Mouse (Mus musculus): ENCODE results near the gene Znrd1. TPM values are rescaled to one million over a fixed set of nuclear protein-coding genes. Genes with fewer than 3 reads are reported as not detected.

The Znrd1 gene
- polyA plus RNA-seq, 1 experiment, result 37.2 TPM

GRCm38 (mm10) chr17:36972791-36973190 is 14.4 kb upstream of the Znrd1 start:
- H3K4me3 ChIP-seq (ENCODE audit: insufficient read depth, low read length), result no peak overlapping the region
- no peak overlapping the region for H3K27ac ChIP-seq (ENCODE audit: insufficient read depth, low read length)
- H3K4me1 ChIP-seq (ENCODE audit: control insufficient read depth, insufficient read depth, low read length), result no peaks in the 10 kb centered on the region
- TF ChIP-seq CTCF (IDR thresholded peaks at IDR 0.05; ENCODE audit: extremely low read depth, insufficient read depth, low read length) (no peak), POLR2A (IDR thresholded peaks at IDR 0.05; ENCODE audit: extremely low read depth, insufficient read depth, low read length) (no peak)

GRCm38 (mm10) chr17:36971172-36971850 is 13.0 kb upstream of the Znrd1 start:
- Histone ChIP-seq H3K27ac (ENCODE audit: insufficient read depth, low read length) (no peak overlapping the region), H3K4me3 (ENCODE audit: insufficient read depth, low read length) (no peak overlapping the region)
- TF ChIP-seq CTCF (IDR thresholded peaks at IDR 0.05; ENCODE audit: extremely low read depth, insufficient read depth, low read length) (no peak), POLR2A (IDR thresholded peaks at IDR 0.05; ENCODE audit: extremely low read depth, insufficient read depth, low read length) (no peak)

GRCm38 (mm10) chr17:36970316-36970890 is 12.0 kb upstream of the Znrd1 start:
- Histone ChIP-seq H3K27ac (ENCODE audit: insufficient read depth, low read length) (no peak overlapping the region), H3K4me3 (ENCODE audit: insufficient read depth, low read length) (no peak overlapping the region), H3K4me1 (ENCODE audit: control insufficient read depth, insufficient read depth, low read length) (no peaks in the 10 kb centered on the region)
- TF ChIP-seq CTCF (IDR thresholded peaks at IDR 0.05; ENCODE audit: extremely low read depth, insufficient read depth, low read length) (no peak), POLR2A (IDR thresholded peaks at IDR 0.05; ENCODE audit: extremely low read depth, insufficient read depth, low read length) (no peak)

More at GRCm38 (mm10) chr17:36971172-36971850, 13.0 kb upstream of the Znrd1 start:
- H3K4me1 ChIP-seq (ENCODE audit: control insufficient read depth, insufficient read depth, low read length), result no peaks in the 10 kb centered on the region

GRCm38 (mm10) chr17:36966875-36967274 is 8.5 kb upstream of the Znrd1 start:
- H3K4me3 ChIP-seq (ENCODE audit: insufficient read depth, low read length), result no peak overlapping the region
- H3K4me1 ChIP-seq (ENCODE audit: control insufficient read depth, insufficient read depth, low read length), result no peaks in the 10 kb centered on the region
- TF ChIP-seq CTCF (IDR thresholded peaks at IDR 0.05; ENCODE audit: extremely low read depth, insufficient read depth, low read length), result no peak
- no peak for TF ChIP-seq POLR2A (IDR thresholded peaks at IDR 0.05; ENCODE audit: extremely low read depth, insufficient read depth, low read length)
- no peak overlapping the region for H3K27ac ChIP-seq (ENCODE audit: insufficient read depth, low read length)

GRCm38 (mm10) chr17:36961125-36961524 is 2.8 kb upstream of the Znrd1 start:
- no peak overlapping the region for H3K4me3 ChIP-seq (ENCODE audit: insufficient read depth, low read length)
- H3K4me1 ChIP-seq (ENCODE audit: control insufficient read depth, insufficient read depth, low read length), result peaks cover 2% of the 10 kb centered on the region; the same call in 1 of the 2 replicates
- TF ChIP-seq CTCF (IDR thresholded peaks at IDR 0.05; ENCODE audit: extremely low read depth, insufficient read depth, low read length), result no peak
- TF ChIP-seq POLR2A (IDR thresholded peaks at IDR 0.05; ENCODE audit: extremely low read depth, insufficient read depth, low read length), result no peak
- H3K27ac ChIP-seq (ENCODE audit: insufficient read depth, low read length), result no peak overlapping the region

- peak overlapping the region; percentile 91 for H3K4me3 ChIP-seq (ENCODE audit: insufficient read depth, low read length)
- TF ChIP-seq POLR2A (IDR thresholded peaks at IDR 0.05; ENCODE audit: extremely low read depth, insufficient read depth, low read length) (no peak), CTCF (IDR thresholded peaks at IDR 0.05; ENCODE audit: extremely low read depth, insufficient read depth, low read length) (no peak)
- no peak overlapping the region for H3K27ac ChIP-seq (ENCODE audit: insufficient read depth, low read length)
- H3K4me1 ChIP-seq (ENCODE audit: control insufficient read depth, insufficient read depth, low read length), result peaks cover 2% of the 10 kb centered on the region; the same call in 1 of the 2 replicates
These were observed 525 bp upstream of the Znrd1 start for GRCm38 (mm10) chr17:36958884-36959283.

- no peak overlapping the region for H3K27ac ChIP-seq (ENCODE audit: insufficient read depth, low read length)
- peaks cover 2% of the 10 kb centered on the region; the same call in 1 of the 2 replicates for H3K4me1 ChIP-seq (ENCODE audit: control insufficient read depth, insufficient read depth, low read length)
- no peak for TF ChIP-seq POLR2A (IDR thresholded peaks at IDR 0.05; ENCODE audit: extremely low read depth, insufficient read depth, low read length)
- TF ChIP-seq CTCF (IDR thresholded peaks at IDR 0.05; ENCODE audit: extremely low read depth, insufficient read depth, low read length), result no peak
- H3K4me3 ChIP-seq (ENCODE audit: insufficient read depth, low read length), result no peak overlapping the region
These were observed 5.3 kb downstream of the Znrd1 start for GRCm38 (mm10) chr17:36953062-36953461.

- Histone ChIP-seq H3K4me3 (ENCODE audit: insufficient read depth, low read length) (no peak overlapping the region), H3K27ac (ENCODE audit: insufficient read depth, low read length) (no peak overlapping the region), H3K4me1 (ENCODE audit: control insufficient read depth, insufficient read depth, low read length) (peaks cover 2% of the 10 kb centered on the region; the same call in 1 of the 2 replicates)
- no peak for TF ChIP-seq POLR2A (IDR thresholded peaks at IDR 0.05; ENCODE audit: extremely low read depth, insufficient read depth, low read length)
- TF ChIP-seq CTCF (IDR thresholded peaks at IDR 0.05; ENCODE audit: extremely low read depth, insufficient read depth, low read length), result no peak
These were observed 5.7 kb downstream of the Znrd1 start for GRCm38 (mm10) chr17:36952631-36953030.

- TF ChIP-seq POLR2A (IDR thresholded peaks at IDR 0.05; ENCODE audit: extremely low read depth, insufficient read depth, low read length) (peak; percentile 70), CTCF (IDR thresholded peaks at IDR 0.05; ENCODE audit: extremely low read depth, insufficient read depth, low read length) (no peak)
These were observed 7.1 kb downstream of the Znrd1 start, which contains the start of gene Ppp1r11 for GRCm38 (mm10) chr17:36950981-36951947. TSS of gene Ppp1r11 (minus strand) at chr17:36951741.

More at GRCm38 (mm10) chr17:36950981-36951947, 7.1 kb downstream of the Znrd1 start, which contains the start of gene Ppp1r11:
- H3K27ac ChIP-seq (ENCODE audit: insufficient read depth, low read length), result no peak within 1 kb of the TSS
- H3K4me3 ChIP-seq (ENCODE audit: insufficient read depth, low read length), result peak within 1 kb of the TSS; percentile 65
- H3K4me1 ChIP-seq (ENCODE audit: control insufficient read depth, insufficient read depth, low read length), result 0 out of 2 replicates have a peak, but pooled peaks cover 2% of the 10 kb centered on the region
